Mouse (Mus musculus): ENCODE measurements around the gene Gm17581. TPM values are rescaled to one million over a fixed set of nuclear protein-coding genes. Genes with fewer than 3 reads are reported as not detected.

Gene Gm17581
- not detected for total RNA-seq (2023)

DNA sequence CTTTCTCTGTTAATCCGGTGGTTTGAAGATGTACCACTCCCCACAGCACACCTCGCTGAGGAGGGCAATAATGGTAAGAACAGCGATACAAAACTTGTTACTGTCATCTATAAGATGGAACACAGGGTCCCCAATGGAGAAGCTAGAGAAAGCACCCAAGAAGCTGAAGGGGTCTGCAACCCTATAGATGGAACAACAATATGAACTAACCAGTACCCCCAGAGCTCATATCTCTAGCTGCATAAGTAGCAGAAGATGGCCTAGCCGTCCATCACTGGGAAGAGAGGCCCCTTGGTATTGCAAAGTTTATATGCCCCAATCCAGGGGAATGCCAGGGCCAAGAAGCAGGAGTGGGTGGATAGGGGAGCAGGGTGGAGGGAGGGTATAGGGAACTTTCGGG is at the start of gene Gm17581:
Gene Gm17581, minus strand, starts transcription at position 101 of the 400 bp plus-strand sequence.

DNA sequence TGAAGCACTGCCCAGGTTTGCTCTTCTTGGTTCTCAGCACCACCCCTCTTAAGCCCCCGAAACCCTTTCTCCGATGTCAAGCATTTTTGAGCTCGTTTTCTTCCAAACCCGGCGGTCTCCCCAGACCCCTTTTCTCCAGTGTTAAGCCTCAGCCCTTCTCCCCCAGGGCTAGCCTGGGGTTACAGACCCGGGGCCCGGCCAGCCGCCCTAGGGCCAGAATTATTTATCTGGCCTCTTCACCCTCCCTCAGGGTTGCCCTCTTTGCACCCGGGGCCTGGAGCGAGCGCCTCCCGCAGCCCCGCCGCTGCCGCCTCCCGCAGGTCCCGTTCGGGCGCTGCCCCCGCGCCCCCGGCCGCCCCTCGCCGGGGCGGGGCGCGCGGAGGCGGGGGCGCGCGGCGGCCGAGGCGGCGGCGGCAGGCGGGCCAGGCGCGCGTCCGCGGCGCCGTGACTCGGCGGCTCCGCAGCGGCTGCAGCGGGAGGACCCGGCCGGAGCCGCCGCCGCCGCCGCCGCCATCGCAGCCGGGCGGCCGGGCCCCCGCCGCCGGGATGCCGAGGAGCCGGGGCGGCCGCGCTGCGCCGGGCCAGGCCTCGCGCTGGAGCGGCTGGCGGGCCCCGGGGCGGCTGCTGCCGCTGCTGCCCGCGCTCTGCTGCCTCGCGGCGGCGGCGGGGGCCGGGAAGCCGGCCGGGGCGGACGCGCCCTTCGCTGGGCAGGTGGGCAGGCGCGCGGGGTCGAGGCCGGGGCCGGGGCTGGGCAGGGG is 39.4 kb upstream of the Gm17581 start, which contains the start of gene Mmp24:
Gene Mmp24, plus strand, starts transcription at position 416 of the 758 bp plus-strand sequence.

DNA sequence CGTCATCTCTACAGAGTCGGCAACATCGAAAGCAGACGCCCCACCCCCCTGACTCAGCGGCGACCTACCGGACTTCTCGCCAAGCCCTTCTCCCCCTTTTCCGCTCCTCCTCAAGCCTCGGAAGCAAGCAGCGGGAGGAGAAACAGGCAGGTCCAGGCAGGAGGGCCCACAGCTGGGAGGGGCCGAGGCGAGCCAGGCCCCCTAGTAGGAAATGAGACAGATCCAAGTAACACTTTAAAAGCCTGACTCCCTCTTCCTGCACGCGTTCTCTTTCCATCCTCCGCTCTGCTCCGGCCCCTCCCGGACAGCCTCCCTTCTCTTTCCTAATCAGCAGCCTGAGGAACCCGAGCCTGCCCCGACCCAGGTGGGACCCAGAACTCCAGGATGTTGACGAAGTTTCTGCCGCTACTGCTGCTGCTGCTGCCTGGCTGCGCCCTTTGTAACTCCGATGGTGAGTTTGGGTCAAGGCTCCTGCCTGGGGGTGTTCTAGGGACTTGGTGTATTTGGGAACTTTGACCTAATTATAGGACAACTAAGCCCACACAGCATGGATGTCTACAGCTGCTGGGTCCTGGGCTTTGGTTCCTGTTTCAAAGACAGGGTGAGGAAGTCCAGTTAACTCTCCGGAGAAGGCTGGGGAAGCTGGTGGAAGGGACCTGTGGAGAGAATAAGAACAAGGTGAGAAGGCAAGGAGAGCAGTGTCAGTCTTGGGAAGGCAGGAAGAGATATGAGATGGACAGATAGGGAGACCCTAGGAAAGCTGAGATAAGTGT is 15.5 kb upstream of the Gm17581 start, which contains the start of gene Procr:
Gene Procr, plus strand, starts transcription at position 104 of the 773 bp plus-strand sequence.

DNA sequence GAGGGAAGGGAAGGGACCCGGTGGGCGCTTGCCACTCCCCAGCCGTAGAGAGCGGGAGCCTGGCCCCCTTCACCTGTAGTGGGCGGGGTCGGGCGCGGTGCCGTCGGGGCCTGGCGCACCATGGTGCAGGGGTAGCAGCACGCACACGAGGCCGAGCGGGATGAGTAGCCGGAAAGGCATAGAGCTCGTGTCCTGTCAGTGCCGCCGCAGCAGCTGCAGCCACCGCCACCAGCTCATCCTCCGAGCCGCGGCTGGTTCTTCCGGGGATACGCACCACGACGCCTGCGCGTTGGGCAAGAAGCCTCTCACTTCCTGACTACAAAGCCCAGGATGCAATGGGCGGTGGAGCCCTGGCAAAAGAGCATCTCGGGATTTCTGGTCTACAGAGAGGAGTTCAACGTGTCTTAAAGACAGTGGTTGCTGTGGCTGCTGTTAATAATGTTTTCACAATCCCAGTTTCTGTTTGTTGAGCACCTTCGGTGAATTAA is 6.5 kb downstream of the Gm17581 start, which contains the start of gene Edem2:
Gene Edem2, minus strand, starts transcription at position 318 of the 488 bp plus-strand sequence.

DNA sequence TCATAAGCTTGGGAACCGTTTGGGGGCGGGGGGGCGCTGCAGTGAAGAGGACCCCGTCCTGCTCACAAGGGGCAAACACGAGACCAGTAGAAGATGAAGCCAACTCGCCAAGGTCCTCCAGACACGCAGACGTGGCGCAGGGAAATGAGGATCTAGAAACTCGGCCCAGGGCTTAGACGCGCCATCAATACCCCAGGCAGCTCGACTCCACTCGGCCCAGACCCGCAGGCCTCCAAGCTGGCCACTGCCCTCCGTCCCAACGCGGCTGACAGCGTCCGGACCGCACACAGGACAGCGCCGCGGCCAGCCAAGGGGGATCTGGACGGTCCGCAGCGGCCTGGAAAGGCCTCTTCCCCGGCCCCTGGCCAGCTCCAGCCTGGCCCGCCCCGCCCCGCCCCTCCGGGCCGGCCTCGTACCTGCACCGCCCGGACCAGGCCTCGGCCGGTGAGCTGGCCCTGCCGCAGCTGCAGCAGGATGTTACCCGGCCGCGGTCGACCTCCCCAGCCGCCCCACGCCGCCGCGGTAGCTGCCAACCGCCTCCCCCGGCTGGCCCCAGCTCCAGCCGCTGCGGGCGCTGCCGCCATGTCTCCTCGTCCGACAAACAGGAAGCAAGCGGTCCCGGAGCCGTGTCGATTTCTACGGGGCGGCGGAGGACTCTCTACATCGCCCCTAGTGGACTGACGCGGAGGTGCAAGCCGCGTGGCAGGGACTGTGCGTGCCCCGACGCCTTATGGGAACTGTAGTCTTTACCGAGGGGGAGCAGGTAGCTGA is 43.8 kb downstream of the Gm17581 start, which contains the start of gene Trpc4ap:
Gene Trpc4ap, minus strand, starts transcription at position 662 of the 771 bp plus-strand sequence.

Other genes with a start within 250 kb of the Gm17581 start
- gene Acss2, start 217.9 kb downstream of the Gm17581 start, total RNA-seq (2023), result 66.9 TPM
- gene Ggt7, start 217.6 kb downstream of the Gm17581 start, total RNA-seq (2023), result 5.5 TPM
- 11.2 TPM for gene Gss, start 143.1 kb downstream of the Gm17581 start, total RNA-seq (2023)
- not detected for gene Myh7b, start 124.7 kb downstream of the Gm17581 start, total RNA-seq (2023)
- gene Trpc4ap, start 43.5 kb downstream of the Gm17581 start, total RNA-seq (2023), result 194 TPM
- 33.6 TPM for gene Edem2, start 6.4 kb downstream of the Gm17581 start, total RNA-seq (2023)
- not detected for gene Procr, start 15.3 kb upstream of the Gm17581 start, total RNA-seq (2023)
- gene Mmp24, start 39.5 kb upstream of the Gm17581 start, total RNA-seq (2023), result not detected
- gene BC029722, start 83.6 kb upstream of the Gm17581 start, total RNA-seq (2023), result 26.0 TPM
- 144 TPM for gene Eif6, start 91.1 kb upstream of the Gm17581 start, total RNA-seq (2023)
- gene Fam83c, start 99.0 kb upstream of the Gm17581 start, total RNA-seq (2023), result 0.47 TPM
- 44.3 TPM for gene Uqcc1, start 194.4 kb upstream of the Gm17581 start, total RNA-seq (2023)
- gene Gm15557, start 204.9 kb upstream of the Gm17581 start, total RNA-seq (2023), result not detected
- not detected for gene Gdf5, start 209.5 kb upstream of the Gm17581 start, total RNA-seq (2023)
- 42.1 TPM for gene Cep250, start 220.6 kb upstream of the Gm17581 start, total RNA-seq (2023)

Data from CD4-positive naive resting alpha-beta T cell, adult 57 days (primary cell).